Comparison of ENCODE assay signal across 24 mouse cellular contexts in the genomic region with DNA sequence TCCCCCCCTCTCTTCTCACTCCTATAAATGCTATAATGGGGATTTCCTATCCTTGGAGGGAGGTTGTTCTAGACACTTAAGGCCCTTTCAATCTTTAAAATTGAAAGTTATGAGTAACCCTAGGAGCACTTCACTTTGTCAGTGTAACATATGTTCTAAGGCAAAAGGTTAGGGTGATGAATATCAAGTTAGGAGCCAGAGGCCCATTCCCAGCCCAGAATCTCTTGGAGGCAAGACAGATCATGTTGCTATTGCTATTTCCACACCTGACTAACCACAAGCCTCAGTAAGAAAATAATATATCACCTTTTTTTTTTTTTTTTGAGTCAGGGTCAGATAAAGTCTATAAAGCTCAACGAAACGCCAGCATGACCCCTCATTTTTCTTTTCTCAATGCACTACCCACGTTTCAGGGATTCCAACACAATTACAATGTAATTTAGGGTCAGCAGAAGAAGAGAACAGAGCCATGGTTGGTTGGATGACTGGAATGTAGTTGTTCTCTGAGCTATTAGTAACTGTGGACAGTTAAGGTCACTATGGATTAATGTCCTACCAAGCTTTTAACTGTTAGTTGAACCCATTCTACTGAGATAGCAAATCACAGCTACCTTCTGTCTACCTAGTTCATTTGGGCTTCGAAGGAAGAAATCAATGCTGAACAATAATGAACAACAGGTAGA.
DNase-seq lines count a peak whose midpoint lies in the region; ATAC-seq and TF ChIP-seq lines count a peak whose summit lies in the region.
"Had no signal": no experiment of that assay in that cellular context is flagged by ENCODE, and none has a peak within 500 bp of the region (broad histone marks: within the 10 kb centered on the region; RNA-seq: fewer than 3 reads in every experiment).

No protein-coding gene starts in this region.

- no peaks in the 10 kb centered on the region for H3K36me3 ChIP-seq in kidney, adult 2 months (ENCODE audit: control insufficient read depth, insufficient read depth, low read length)
- no peaks in the 10 kb centered on the region for H3K36me3 ChIP-seq in kidney, embryonic 14.5 days (ENCODE audit: control insufficient read depth, insufficient read depth, low read length)
- H3K36me3 ChIP-seq in kidney, embryonic 16.5 days (ENCODE audit: insufficient read depth, low read length): no peaks in the 10 kb centered on the region
- H3K36me3 ChIP-seq: embryonic facial prominence, embryonic 10.5 days; embryonic facial prominence, embryonic 12.5 days; forebrain, embryonic 15.5 days had no signal

- H3K4me3 ChIP-seq in kidney, adult 2 months (ENCODE audit: insufficient read depth, low read depth, low read length): no peak overlapping the region
- no peak overlapping the region for H3K4me3 ChIP-seq in kidney, embryonic 14.5 days (ENCODE audit: low read length)
- H3K4me3 ChIP-seq in kidney, embryonic 16.5 days (ENCODE audit: low read length): no peak overlapping the region
- H3K4me3 ChIP-seq: embryonic facial prominence, embryonic 10.5 days; embryonic facial prominence, embryonic 12.5 days; forebrain, embryonic 13.5 days; forebrain, embryonic 15.5 days had no signal

- H3K27me3 ChIP-seq in kidney, adult 2 months (replicated peaks; ENCODE audit: control insufficient read depth, insufficient read depth, low read length): no peaks in the 10 kb centered on the region; the same call in 1 of the 2 replicates
- no peaks in the 10 kb centered on the region for H3K27me3 ChIP-seq in kidney, embryonic 14.5 days (ENCODE audit: control insufficient read depth, insufficient read depth, low read length)
- H3K27me3 ChIP-seq in kidney, embryonic 16.5 days (ENCODE audit: insufficient read depth, low read length): no peaks in the 10 kb centered on the region
- H3K27me3 ChIP-seq: embryonic facial prominence, embryonic 12.5 days; forebrain, embryonic 13.5 days; forebrain, embryonic 15.5 days; Patski had no signal

- no peak for TF ChIP-seq CTCF in kidney, adult 2 months (conservative IDR thresholded peaks at IDR 0.05; ENCODE audit: insufficient read depth, insufficient read length, low read depth, low read length)

- H3K27ac ChIP-seq in kidney, adult 2 months (ENCODE audit: insufficient read depth, low read depth, low read length): no peak overlapping the region
- no peak overlapping the region for H3K27ac ChIP-seq in kidney, embryonic 14.5 days (ENCODE audit: low read depth, low read length)
- no peak overlapping the region for H3K27ac ChIP-seq in kidney, embryonic 16.5 days (ENCODE audit: low read length)
- H3K27ac ChIP-seq: embryonic facial prominence, embryonic 10.5 days; embryonic facial prominence, embryonic 12.5 days; forebrain, embryonic 13.5 days; forebrain, embryonic 15.5 days had no signal

- no peak for TF ChIP-seq POLR2A in kidney, adult 2 months (IDR thresholded peaks at IDR 0.05; ENCODE audit: low read depth, low read length)

- H3K9me3 ChIP-seq in kidney, embryonic 14.5 days (ENCODE audit: control insufficient read depth, low read length): no peaks in the 10 kb centered on the region
- H3K9me3 ChIP-seq in kidney, embryonic 16.5 days (ENCODE audit: low read length): no peaks in the 10 kb centered on the region
- H3K9me3 ChIP-seq: embryonic facial prominence, embryonic 10.5 days; embryonic facial prominence, embryonic 12.5 days; forebrain, embryonic 13.5 days; forebrain, embryonic 15.5 days had no signal

- no peak overlapping the region for H3K4me2 ChIP-seq in kidney, embryonic 14.5 days (replicated peaks; ENCODE audit: low read depth, low read length)
- no peak overlapping the region for H3K4me2 ChIP-seq in kidney, embryonic 16.5 days (replicated peaks; ENCODE audit: low read depth, low read length)
- H3K4me2 ChIP-seq: embryonic facial prominence, embryonic 12.5 days; forebrain, embryonic 13.5 days; forebrain, embryonic 15.5 days had no signal

- no peaks in the 10 kb centered on the region for H3K4me1 ChIP-seq in kidney, adult 2 months (ENCODE audit: control insufficient read depth, insufficient read depth, low read length)
- no peaks in the 10 kb centered on the region for H3K4me1 ChIP-seq in kidney, embryonic 14.5 days (ENCODE audit: control insufficient read depth, insufficient read depth, low read length)
- H3K4me1 ChIP-seq in kidney, embryonic 16.5 days (ENCODE audit: insufficient read depth, low read length): no peaks in the 10 kb centered on the region
- H3K4me1 ChIP-seq: embryonic facial prominence, embryonic 10.5 days; embryonic facial prominence, embryonic 12.5 days had no signal

- no peak overlapping the region for H3K9ac ChIP-seq in kidney, embryonic 14.5 days (ENCODE audit: low read depth, low read length)
- no peak overlapping the region for H3K9ac ChIP-seq in kidney, embryonic 16.5 days (replicated peaks; ENCODE audit: low read length)
- H3K9ac ChIP-seq: embryonic facial prominence, embryonic 12.5 days; forebrain, embryonic 13.5 days; forebrain, embryonic 15.5 days; forebrain, postnatal 0 days had no signal

- 23% methylated on average over 4 of the region's 4 CpGs for WGBS in kidney, adult 2 months
- 18% methylated on average over 4 of the region's 4 CpGs for WGBS in kidney, embryonic 14.5 days
- WGBS in kidney, embryonic 16.5 days: 23% methylated on average over 4 of the region's 4 CpGs

- peak; percentile 76; the same call in 1 of the 2 replicates for ATAC-seq in kidney, embryonic 14.5 days (ENCODE audit: low FRiP score, low TSS enrichment)
- ATAC-seq in kidney, embryonic 16.5 days (ENCODE audit: low FRiP score, low TSS enrichment): peak; percentile 70; the same call in 1 of the 2 replicates
- ATAC-seq: activated CD4-positive, CD25-positive, alpha-beta regulatory T cell, adult 4 months; forebrain, embryonic 13.5 days; forebrain, embryonic 15.5 days; forebrain, postnatal 0 days; Patski had no signal

- peak; percentile 27 for DNase-seq in kidney, adult 2 months
- no peak for DNase-seq in kidney, adult 11 months
- DNase-seq in kidney, postnatal 4 days: no peak
- no peak for DNase-seq in kidney, postnatal 14 days
- DNase-seq in Muller cell, postnatal 12 days (ENCODE audit: inconsistent ontology term): peak; percentile 36
- DNase-seq in left cerebral cortex, adult 18-20 months (ENCODE audit: low spot score in 2 of 2): no peak
- DNase-seq: adrenal gland, adult 8-10 months; adrenal gland, postnatal 14 days; adrenal gland, postnatal 36 days; cerebellum, adult 11-12 months; cerebellum, adult 2 months; cerebellum, adult 9-10 months; cerebellum, postnatal 10 days; cerebellum, postnatal 25 days; embryo, embryonic 11 days; forebrain, postnatal 0 days had no signal

Comparison
In these comparisons a context has a peak if more than half of its experiments do, and no peak if none do; other contexts are left out.
1. DNase-seq: peak in kidney, adult 2 months (single experiment) and Muller cell, postnatal 12 days (single experiment); none in kidney, adult 11 months (single experiment), kidney, postnatal 4 days (0 of 2), kidney, postnatal 14 days (single experiment) and left cerebral cortex, adult 18-20 months (0 of 2).